Mouse (Mus musculus) midbrain, postnatal 0 days (tissue): ENCODE results near the gene Syvn1. TPM values are rescaled to one million over a fixed set of nuclear protein-coding genes. Genes with fewer than 3 reads are reported as not detected.

Experiments used
- ATAC-seq: fragments of 200-750 bp; cut with Nextera tagmentation; 2 replicates; pipeline ENCODE4 v1.8.0; 2017; ENCODE audit warnings: moderate number of reproducible peaks, mild to moderate bottlenecking, moderate TSS enrichment, moderate library complexity; ENCODE audit not compliant: low FRiP score
- DNase-seq: peaks from one replicate; pipeline ENCODE4 v3.0.0-alpha.2; 2015; ENCODE audit warnings: low spot score
- H3K27ac ChIP-seq: fragments of 300-500 bp; sonication (generic); 2 replicates; pipeline ENCODE4 v1.5.1; 2014; ENCODE audit warnings: low read depth, mild to moderate bottlenecking, low read length, mixed read lengths
- H3K27me3 ChIP-seq: fragments of 300-500 bp; sonication (generic); 2 replicates; pipeline ENCODE4 v1.6.1; 2014; ENCODE audit warnings: low read length, control low read depth, mixed read lengths; ENCODE audit not compliant: insufficient read depth
- H3K36me3 ChIP-seq: fragments of 300-500 bp; sonication (generic); 2 replicates; pipeline ENCODE4 v1.6.1; 2014; ENCODE audit warnings: low read length, control low read depth, mixed read lengths; ENCODE audit not compliant: insufficient read depth
- H3K4me1 ChIP-seq: fragments of 300-500 bp; sonication (generic); 2 replicates; pipeline ENCODE4 v1.6.1; 2014; ENCODE audit warnings: mild to moderate bottlenecking, control low read depth, antibody characterized with exemption, low read length, mixed read lengths; ENCODE audit not compliant: insufficient read depth
- H3K4me2 ChIP-seq: fragments of 300-500 bp; sonication (generic); 2 replicates; pipeline ENCODE4 v1.6.1; 2014; ENCODE audit warnings: low read depth, mild to moderate bottlenecking, low read length, mixed read lengths; ENCODE audit not compliant: poor library complexity, severe bottlenecking
- H3K4me3 ChIP-seq: fragments of 300-500 bp; sonication (generic); 2 replicates; pipeline ENCODE4 v1.5.1; 2014; ENCODE audit warnings: low read depth, mild to moderate bottlenecking, low read length, moderate library complexity
- H3K9ac ChIP-seq: fragments of 300-500 bp; sonication (generic); replicated peaks from 2 replicates; pipeline ENCODE4 v1.6.1; 2014; ENCODE audit warnings: mild to moderate bottlenecking, low read length, moderate library complexity, mixed read lengths; ENCODE audit not compliant: poor library complexity, severe bottlenecking
- H3K9me3 ChIP-seq: fragments of 300-500 bp; sonication (generic); 2 replicates; pipeline ENCODE4 v1.6.1; 2016; ENCODE audit warnings: low read length, control low read depth
- CTCF ChIP-seq: IDR thresholded peaks from 2 replicates; pipeline ENCODE4 v1.5.1; 2016; ENCODE audit warnings: antibody characterized with exemption, mild to moderate bottlenecking
- WGBS: fragments of 180-500 bp; shearing (Covaris S2); extraction: QIAGEN DNeasy Blood & Tissue Kit; methylation state at CpG from one replicate; pipeline ENCODE4 v1.1.7; 2014; 5-methylcytosine and 5-hydroxymethylcytosine counted together
- polyA plus RNA-seq: library from polyadenylated mRNA; unstranded; fragments of >200 nt; fragmentation: Nextera tagmentation; extraction: Ambion mirVana; gene quantifications from 2 replicates; pipeline ENCODE4 v1.2.1, GENCODE M21; 2015
- total RNA-seq: library from RNA; depleted of rRNA; stranded (reverse); fragments of >200 nt; gene quantifications from 2 replicates; pipeline ENCODE4 v1.2.3, GENCODE M21; 2014; rRNA removed

Gene Syvn1
- total RNA-seq = 27.8 and 36.3 TPM in 2 replicates
- polyA plus RNA-seq = 34.6 and 34.8 TPM in 2 replicates

DNA sequence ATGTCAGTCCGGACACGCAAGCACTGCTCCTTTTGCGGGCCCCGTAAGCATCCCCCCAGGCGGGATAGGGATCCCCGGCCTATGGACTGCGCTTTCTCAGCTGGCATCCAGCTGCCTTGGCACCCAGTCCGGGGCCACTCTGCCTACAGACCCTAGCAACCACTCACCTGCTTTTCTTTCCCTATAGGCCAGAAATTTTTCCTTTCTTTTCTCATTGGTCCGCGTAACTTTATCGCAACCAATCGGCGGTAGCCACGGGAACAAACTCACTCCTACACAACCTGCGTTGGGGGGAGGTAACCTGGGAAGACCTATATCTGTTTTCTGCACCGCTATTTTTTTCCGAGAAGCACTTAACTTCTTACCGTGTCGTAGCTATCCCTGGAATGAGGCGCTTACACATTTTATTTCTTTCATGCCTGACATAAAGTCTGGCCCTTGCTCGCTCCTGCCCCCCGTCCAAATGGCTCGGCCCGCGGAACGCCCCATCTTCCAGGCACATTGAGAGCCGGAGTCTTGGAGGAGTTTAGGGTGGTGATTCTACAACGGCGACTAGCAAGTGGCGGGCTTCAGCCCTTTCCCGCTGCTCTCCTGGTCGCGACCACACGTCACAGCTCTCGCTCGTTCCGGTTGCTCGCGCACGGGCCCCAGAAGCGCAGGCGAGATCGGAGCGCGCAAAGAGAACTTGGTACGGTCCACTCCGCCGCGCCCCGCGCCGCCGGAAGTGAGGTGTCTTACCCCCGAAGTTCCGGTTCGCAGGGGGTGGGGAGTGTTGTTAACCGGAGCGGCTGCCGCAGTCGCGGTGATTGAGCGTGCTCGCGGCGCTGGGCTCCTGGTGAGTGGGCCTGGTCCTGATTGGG, at the start of gene Syvn1:
TSS of gene Syvn1 (plus strand) at position 283 of the 860 bp plus-strand sequence.
- ATAC-seq (peak; percentile 89), DNase-seq (peak; percentile 97)
- WGBS = under 1% methylated on average over 65 of the region's 65 CpGs
- no peak for TF ChIP-seq CTCF
- Histone ChIP-seq H3K4me3 (peak within 1 kb of the TSS; percentile 65), H3K27ac (peak within 1 kb of the TSS; percentile 97), H3K9me3 (no peaks in the 10 kb centered on the region), H3K4me1 (peaks cover 10% of the 10 kb centered on the region), H3K27me3 (no peaks in the 10 kb centered on the region), H3K9ac (peak within 1 kb of the TSS; percentile 80), H3K4me2 (peak within 1 kb of the TSS; percentile 97), H3K36me3 (peaks cover 35% of the 10 kb centered on the region)

DNA sequence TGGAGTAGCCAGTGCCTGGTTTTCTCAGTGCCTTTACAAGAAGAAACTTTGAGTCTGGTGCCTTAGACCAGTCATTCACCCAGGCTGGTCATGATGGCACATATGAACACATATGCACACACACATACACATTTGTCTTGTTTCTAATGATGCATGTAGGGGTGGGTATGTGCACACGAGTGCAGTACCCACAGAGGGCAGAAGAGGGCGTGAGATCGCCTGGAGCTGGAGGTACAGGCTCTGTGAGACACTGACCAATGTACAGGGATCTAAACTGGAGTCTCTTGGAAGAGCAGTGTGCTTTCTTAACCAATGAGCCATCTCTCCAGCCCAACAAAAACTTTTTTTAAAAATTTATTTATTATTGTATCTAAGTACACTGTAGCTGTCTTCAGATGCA, 48.2 kb upstream of the Syvn1 start:
- no peak for TF ChIP-seq CTCF
- Histone ChIP-seq H3K9me3 (no peaks in the 10 kb centered on the region), H3K36me3 (no peaks in the 10 kb centered on the region), H3K4me3 (no peak overlapping the region), H3K27me3 (no peaks in the 10 kb centered on the region), H3K9ac (no peak overlapping the region), H3K27ac (no peak overlapping the region), H3K4me1 (no peaks in the 10 kb centered on the region), H3K4me2 (no peak overlapping the region)
- ATAC-seq (no peak), DNase-seq (no peak)
- WGBS = 90% methylated on average over 3 of the region's 3 CpGs

DNA sequence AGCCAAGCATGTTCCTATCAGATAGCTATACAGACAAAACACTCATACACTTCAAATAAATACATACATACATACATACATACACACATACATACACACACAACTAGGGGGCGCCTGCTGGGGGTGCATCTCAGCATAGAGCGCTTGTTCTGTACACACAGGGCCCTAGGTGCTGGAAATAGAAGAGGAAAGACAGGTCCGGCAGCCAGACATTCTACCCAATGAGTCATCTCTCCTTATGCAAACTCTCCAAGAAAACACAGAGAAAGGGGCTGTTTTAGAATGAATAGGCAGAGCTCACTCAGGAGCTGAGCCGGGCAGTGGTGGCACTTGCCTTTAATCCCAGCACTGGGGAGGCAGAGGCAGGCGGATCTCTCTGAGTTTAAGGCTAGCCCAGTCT, 46.4 kb upstream of the Syvn1 start:
- Histone ChIP-seq H3K4me1 (no peaks in the 10 kb centered on the region), H3K4me2 (no peak overlapping the region), H3K9ac (no peak overlapping the region), H3K9me3 (no peaks in the 10 kb centered on the region), H3K27me3 (no peaks in the 10 kb centered on the region), H3K27ac (no peak overlapping the region), H3K36me3 (no peaks in the 10 kb centered on the region), H3K4me3 (no peak overlapping the region)
- ATAC-seq = no peak
- WGBS = 72% methylated on average over 5 of the region's 5 CpGs
- no peak for TF ChIP-seq CTCF
- DNase-seq = no peak

DNA sequence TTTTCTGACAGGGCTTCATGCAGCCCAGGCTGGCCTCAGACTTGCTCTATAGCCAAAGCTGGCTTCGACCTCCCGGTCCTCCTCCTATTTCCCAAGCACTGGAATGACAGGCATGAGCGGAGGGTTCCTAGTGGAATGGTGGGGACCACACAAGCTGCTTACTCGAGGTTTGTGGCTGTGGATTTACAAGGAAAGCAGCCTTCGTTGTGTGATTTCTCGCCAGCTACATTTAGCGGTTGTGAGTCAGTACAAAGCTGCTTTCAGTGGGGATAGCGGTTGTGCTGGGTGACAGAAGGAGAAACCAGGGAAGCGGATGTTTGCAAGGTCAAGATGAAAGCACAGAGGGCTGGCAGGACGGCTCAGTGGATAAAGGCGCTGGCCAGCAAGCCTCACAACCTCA, 40.8 kb upstream of the Syvn1 start:
- WGBS = 57% methylated on average over 11 of the region's 11 CpGs
- TF ChIP-seq CTCF = no peak

DNA sequence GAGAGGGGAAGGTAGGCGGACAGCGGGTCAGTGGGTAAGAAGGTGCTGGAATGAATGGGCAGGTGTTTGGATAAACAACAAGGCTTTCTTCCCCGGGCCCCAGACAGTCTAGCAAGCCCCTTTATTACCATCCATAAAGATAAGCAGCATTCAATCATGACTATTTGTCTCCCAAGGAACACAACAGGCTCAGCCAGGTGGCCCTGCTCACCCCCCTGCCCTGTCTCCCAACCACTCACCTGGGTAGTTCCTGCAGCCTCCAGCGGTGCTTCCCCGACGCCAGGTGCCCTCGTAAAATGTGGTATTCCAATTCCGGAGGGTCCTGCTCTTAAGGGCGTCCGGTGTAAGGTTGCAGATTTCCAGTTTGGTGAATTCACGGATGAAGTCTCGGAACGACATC, 39.4 kb upstream of the Syvn1 start:
- H3K27me3 ChIP-seq = no peaks in the 10 kb centered on the region
- no peak overlapping the region for H3K4me3 ChIP-seq
- DNase-seq = no peak
- no peak overlapping the region for H3K4me2 ChIP-seq
- no peak overlapping the region for H3K9ac ChIP-seq
- WGBS = 90% methylated on average over 13 of the region's 13 CpGs
- no peaks in the 10 kb centered on the region for H3K4me1 ChIP-seq
- TF ChIP-seq CTCF = no peak
- ATAC-seq = no peak
- no peaks in the 10 kb centered on the region for H3K9me3 ChIP-seq
- H3K27ac ChIP-seq = no peak overlapping the region
- H3K36me3 ChIP-seq = no peaks in the 10 kb centered on the region

More for the DNA sequence above, 40.8 kb upstream of the Syvn1 start:
- no peaks in the 10 kb centered on the region for H3K27me3 ChIP-seq
- no peak overlapping the region for H3K4me2 ChIP-seq
- H3K4me1 ChIP-seq = no peaks in the 10 kb centered on the region
- H3K27ac ChIP-seq = no peak overlapping the region
- H3K9me3 ChIP-seq = no peaks in the 10 kb centered on the region
- H3K36me3 ChIP-seq = no peaks in the 10 kb centered on the region
- DNase-seq (no peak), ATAC-seq (no peak)
- H3K4me3 ChIP-seq = no peak overlapping the region
- no peak overlapping the region for H3K9ac ChIP-seq

DNA sequence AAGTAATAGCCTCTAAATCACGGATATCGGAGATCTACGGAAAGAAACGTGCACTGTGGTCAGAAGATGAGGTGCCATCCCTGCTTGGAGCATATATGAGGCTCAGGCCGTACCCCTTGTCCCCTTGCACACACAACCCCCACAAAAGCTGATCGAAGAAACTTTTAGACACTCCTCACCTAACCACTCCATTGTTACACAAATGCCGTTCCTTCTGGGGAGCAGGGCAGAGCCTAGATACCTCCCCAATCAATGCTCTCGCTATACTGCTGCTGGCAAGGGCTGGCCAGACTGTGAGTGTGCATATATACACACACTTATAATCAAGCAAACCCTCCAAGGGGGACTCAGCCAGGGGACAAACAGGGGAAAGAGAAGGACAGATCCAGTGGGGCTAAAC, 37.2 kb upstream of the Syvn1 start:
- Histone ChIP-seq H3K9ac (no peak overlapping the region), H3K9me3 (no peaks in the 10 kb centered on the region), H3K4me3 (no peak overlapping the region), H3K27me3 (no peaks in the 10 kb centered on the region), H3K4me2 (no peak overlapping the region), H3K27ac (no peak overlapping the region), H3K4me1 (no peaks in the 10 kb centered on the region), H3K36me3 (no peaks in the 10 kb centered on the region)
- DNase-seq = no peak
- TF ChIP-seq CTCF = no peak
- ATAC-seq = no peak
- WGBS = 69% methylated on average over 8 of the region's 8 CpGs
